Mouse (Mus musculus) forebrain, embryonic 11.5 days (tissue): ENCODE measurements at regions not wholly inside any gene's neighbourhood (a gene's known extent, or its start where the extent isn't known, plus 50 kb on each side); places are given as distances from the start of the nearest gene placed in this dataset.
A peak's percentile ranks its signal among the peaks of the same experiment; 100 is the strongest.

Source experiments
- ATAC-seq: fragments of 200-750 bp; cut with Nextera tagmentation; replicated peaks from 2 replicates; pipeline ENCODE4 v1.8.0; 2017; ENCODE audit warnings: moderate TSS enrichment; ENCODE audit not compliant: low FRiP score
- DNase-seq: peaks from one replicate; pipeline ENCODE4 v3.0.0-alpha.2; 2017; ENCODE audit warnings: low spot score
- H3K27ac ChIP-seq: fragments of 300-500 bp; sonication (generic); 2 replicates; pipeline ENCODE4 v1.5.1; 2014; ENCODE audit warnings: low read depth, low read length
- H3K27me3 ChIP-seq: fragments of 300-500 bp; sonication (generic); 2 replicates; pipeline ENCODE4 v1.6.1; 2014; ENCODE audit warnings: mild to moderate bottlenecking, low read length, mixed read lengths; ENCODE audit not compliant: control insufficient read depth, insufficient read depth
- H3K36me3 ChIP-seq: fragments of 300-500 bp; sonication (generic); 2 replicates; pipeline ENCODE4 v1.6.1; 2014; ENCODE audit warnings: mild to moderate bottlenecking, low read length, moderate library complexity, mixed read lengths; ENCODE audit not compliant: control insufficient read depth, insufficient read depth
- H3K4me1 ChIP-seq: fragments of 300-500 bp; sonication (generic); replicated peaks from 2 replicates; pipeline ENCODE4 v1.6.1; 2014; ENCODE audit warnings: low read length, mixed read lengths; ENCODE audit not compliant: control insufficient read depth, insufficient read depth
- H3K4me2 ChIP-seq: fragments of 300-500 bp; sonication (generic); 2 replicates; pipeline ENCODE4 v1.6.1; 2014; ENCODE audit warnings: low read depth, mild to moderate bottlenecking, low read length, moderate library complexity, mixed read lengths; ENCODE audit not compliant: severe bottlenecking
- H3K4me3 ChIP-seq: fragments of 300-500 bp; sonication (generic); 2 replicates; pipeline ENCODE4 v1.5.1; 2014; ENCODE audit warnings: low read depth, low read length
- H3K9ac ChIP-seq: fragments of 300-500 bp; sonication (generic); 2 replicates; pipeline ENCODE4 v1.6.1; 2014; ENCODE audit warnings: low read length
- H3K9me3 ChIP-seq: fragments of 300-500 bp; sonication (generic); 2 replicates; pipeline ENCODE4 v1.6.1; 2016; ENCODE audit warnings: low read length, mixed read lengths; ENCODE audit not compliant: control insufficient read depth
- whole genome bisulfite sequencing: fragments of 180-500 bp; shearing (Covaris S2); extraction: QIAGEN DNeasy Blood & Tissue Kit; methylation state at CpG from one replicate; pipeline ENCODE4 v1.1.7; 2014; 5-methylcytosine and 5-hydroxymethylcytosine counted together

DNA sequence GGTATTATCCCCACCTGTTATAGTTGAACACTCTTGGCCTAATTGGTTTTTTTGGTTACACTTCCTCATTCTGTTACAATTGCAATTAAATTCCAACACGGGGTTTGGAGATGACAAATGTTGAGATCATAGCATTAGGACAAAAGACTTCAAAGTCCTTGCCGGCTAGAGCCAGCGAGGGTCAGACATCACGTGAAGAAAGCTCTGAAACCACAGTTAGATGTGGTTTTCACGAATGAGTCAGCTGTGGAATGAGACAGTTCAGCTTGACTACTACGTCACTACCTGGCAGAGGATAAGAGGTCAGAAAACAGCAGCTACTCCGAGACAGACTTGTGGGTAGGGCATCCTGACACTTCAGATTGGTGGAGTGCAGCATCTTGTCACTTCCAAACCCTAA, 55.5 kb upstream of the Trio start:
- DNase-seq (no peak), ATAC-seq (no peak)
- H3K4me2 ChIP-seq = no peak overlapping the region
- WGBS = 84% methylated on average over 7 of the region's 7 CpGs
- H3K4me3 ChIP-seq = no peak overlapping the region
- H3K27me3 ChIP-seq = no peaks in the 10 kb centered on the region
- no peaks in the 10 kb centered on the region for H3K9me3 ChIP-seq
- no peak overlapping the region for H3K27ac ChIP-seq
- H3K36me3 ChIP-seq = no peaks in the 10 kb centered on the region
- no peak overlapping the region for H3K9ac ChIP-seq
- H3K4me1 ChIP-seq = no peaks in the 10 kb centered on the region

DNA sequence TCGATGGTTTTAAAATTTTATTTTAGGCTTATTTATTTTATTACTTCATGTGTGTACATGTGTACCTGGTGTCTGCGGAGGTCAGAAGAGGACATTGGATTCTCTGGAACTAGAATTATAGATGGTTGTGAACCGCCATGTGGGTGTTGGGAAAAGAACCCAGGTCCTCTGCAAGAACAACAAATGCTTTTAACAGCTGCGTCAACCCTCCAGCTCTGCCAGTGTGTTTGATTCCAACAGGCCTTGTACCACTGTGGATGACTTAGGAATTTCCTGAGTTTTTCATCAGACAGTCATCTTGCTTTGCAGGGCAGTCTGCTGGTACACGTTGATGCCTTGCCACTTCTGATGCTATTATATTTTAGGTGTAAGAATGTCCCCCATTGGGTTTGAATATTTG, 56.8 kb upstream of the Trio start:
- H3K4me2 ChIP-seq = no peak overlapping the region
- no peak overlapping the region for H3K4me3 ChIP-seq
- H3K27me3 ChIP-seq = no peaks in the 10 kb centered on the region
- ATAC-seq (no peak), DNase-seq (no peak)
- no peaks in the 10 kb centered on the region for H3K9me3 ChIP-seq
- H3K4me1 ChIP-seq = no peaks in the 10 kb centered on the region
- H3K9ac ChIP-seq = no peak overlapping the region
- H3K27ac ChIP-seq = no peak overlapping the region
- WGBS = 88% methylated on average over 5 of the region's 5 CpGs
- H3K36me3 ChIP-seq = no peaks in the 10 kb centered on the region

DNA sequence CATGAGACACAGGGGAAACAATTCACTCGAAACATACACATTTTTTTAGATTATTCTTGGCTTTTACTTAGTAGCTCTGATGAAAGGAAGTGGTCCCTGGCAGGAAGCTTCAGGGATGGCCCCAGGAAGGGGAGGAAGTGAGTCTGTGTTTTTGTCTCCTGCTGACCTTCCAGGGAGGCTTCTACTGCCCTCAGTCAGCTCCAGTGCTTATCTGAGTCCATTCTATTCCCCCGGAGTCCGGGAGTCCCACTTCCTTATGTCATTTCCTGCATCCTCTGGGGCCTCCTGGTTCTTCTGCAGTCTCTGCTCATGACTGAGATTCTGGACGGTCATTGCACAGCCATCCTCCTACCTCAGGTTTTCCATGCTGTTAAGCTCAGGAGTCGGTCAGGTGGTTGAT, 80.3 kb upstream of the Trio start:
- Histone ChIP-seq H3K4me1 (no peaks in the 10 kb centered on the region), H3K4me3 (no peak overlapping the region), H3K9ac (no peak overlapping the region), H3K9me3 (no peaks in the 10 kb centered on the region), H3K36me3 (no peaks in the 10 kb centered on the region), H3K4me2 (no peak overlapping the region), H3K27me3 (no peaks in the 10 kb centered on the region), H3K27ac (no peak overlapping the region)
- WGBS = 87% methylated on average over 5 of the region's 5 CpGs
- no peak for ATAC-seq
- DNase-seq = peak; percentile 37

DNA sequence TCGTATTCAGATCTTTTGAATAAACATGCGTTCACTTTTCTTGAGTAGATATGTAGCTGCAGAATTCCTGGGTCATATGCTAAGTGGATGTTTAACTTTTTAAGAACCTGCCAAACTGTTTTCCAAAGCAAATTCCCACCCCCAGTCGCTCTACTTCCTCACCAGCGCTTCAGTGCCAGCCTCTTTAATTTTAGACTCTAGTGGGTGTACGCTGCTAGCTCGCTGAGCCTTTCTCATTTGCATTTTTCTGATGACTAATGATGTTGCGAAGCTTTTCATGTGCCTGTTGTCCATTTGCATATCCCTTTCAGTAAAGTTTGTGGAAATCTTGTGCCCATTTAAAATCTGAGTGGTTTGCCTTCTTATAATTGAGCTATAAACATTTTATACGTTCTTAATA, 84.3 kb upstream of the Trio start:
- H3K4me1 ChIP-seq = no peaks in the 10 kb centered on the region
- H3K9me3 ChIP-seq = no peaks in the 10 kb centered on the region
- H3K27me3 ChIP-seq = no peaks in the 10 kb centered on the region
- H3K9ac ChIP-seq = no peak overlapping the region
- WGBS = 51% methylated on average over 8 of the region's 8 CpGs
- no peak overlapping the region for H3K27ac ChIP-seq
- no peak overlapping the region for H3K4me2 ChIP-seq
- no peaks in the 10 kb centered on the region for H3K36me3 ChIP-seq
- DNase-seq = peak; percentile 53
- peak; percentile 69; the same call in 1 of the 2 replicates for ATAC-seq
- no peak overlapping the region for H3K4me3 ChIP-seq

DNA sequence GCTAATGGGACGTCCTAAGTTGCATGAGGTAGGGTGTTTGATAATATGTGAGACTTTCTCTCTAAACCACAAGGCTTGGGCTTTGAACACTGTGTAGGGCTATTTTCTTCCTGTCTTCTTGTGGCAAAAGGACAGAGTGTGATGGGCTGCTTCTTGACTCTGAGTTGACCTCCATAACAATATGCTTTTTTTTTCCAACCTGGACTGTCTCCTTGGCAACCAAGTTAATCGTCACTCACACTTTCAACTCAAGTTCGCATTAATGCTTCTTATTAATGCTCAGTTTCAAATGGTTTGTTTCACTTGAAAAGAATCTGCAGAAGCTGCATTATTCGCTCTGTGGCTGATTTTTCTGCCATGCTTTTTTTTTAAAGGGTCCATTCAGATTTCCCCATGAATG, 87.8 kb upstream of the Trio start:
- Histone ChIP-seq H3K9me3 (no peaks in the 10 kb centered on the region), H3K4me1 (no peaks in the 10 kb centered on the region), H3K27ac (no peak overlapping the region), H3K4me3 (no peak overlapping the region), H3K4me2 (no peak overlapping the region), H3K27me3 (no peaks in the 10 kb centered on the region), H3K36me3 (no peaks in the 10 kb centered on the region), H3K9ac (no peak overlapping the region)
- no peak for ATAC-seq
- WGBS = 59% methylated on average over 4 of the region's 4 CpGs
- DNase-seq = no peak

DNA sequence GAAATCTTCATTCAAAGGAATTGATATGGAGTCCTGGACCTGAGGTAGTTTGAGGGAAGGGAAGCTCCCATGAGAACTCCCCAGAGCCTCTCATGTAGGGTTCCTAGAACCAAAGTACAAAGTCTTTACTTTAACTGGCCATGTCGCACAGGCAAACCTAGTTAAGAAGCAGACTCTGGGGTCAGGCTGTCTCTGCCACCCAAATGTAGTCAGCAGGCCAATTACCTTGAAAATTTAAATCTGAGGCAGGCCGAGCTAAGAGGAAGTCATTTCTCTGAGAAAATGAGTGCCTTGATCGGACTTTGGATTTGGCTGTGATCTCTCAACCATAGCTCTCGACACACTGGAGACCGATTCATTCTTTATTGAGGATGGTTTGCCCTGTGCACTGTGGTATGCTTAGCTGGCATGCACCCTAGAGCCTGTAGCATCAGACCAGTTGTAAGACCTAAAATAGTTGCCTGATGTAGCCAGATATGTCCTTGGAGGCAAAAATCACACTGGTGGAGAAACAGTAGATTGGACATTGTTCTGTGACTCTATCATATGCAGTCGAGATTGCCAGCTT, 88.6 kb upstream of the Trio start:
- ATAC-seq (no peak), DNase-seq (peak; percentile 22)
- H3K9ac ChIP-seq = no peak overlapping the region
- H3K4me1 ChIP-seq = no peaks in the 10 kb centered on the region
- H3K4me2 ChIP-seq = no peak overlapping the region
- 88% methylated on average over 6 of the region's 6 CpGs for WGBS
- no peaks in the 10 kb centered on the region for H3K27me3 ChIP-seq
- no peaks in the 10 kb centered on the region for H3K9me3 ChIP-seq
- H3K27ac ChIP-seq = no peak overlapping the region
- no peaks in the 10 kb centered on the region for H3K36me3 ChIP-seq
- no peak overlapping the region for H3K4me3 ChIP-seq

DNA sequence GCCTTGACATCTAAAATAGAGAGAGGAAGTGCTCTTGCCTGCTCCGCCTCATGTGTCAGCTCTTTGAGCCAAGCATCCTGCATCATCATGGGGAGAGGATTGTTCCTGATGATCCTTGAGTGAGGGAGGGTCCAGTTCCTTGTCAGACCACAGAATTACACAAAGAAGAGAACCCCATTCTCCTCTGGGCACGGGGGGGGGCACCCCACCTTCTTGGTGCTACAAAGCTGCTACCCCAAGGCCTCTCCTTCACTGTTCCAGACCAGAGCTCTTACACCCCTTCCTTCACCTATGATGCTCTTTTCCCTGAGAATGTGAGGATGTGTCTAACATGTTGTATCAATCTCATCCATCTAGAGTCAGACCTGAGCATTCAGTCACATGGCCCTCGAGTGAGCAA, 76.7 kb upstream of the Dnah5 start:
- no peak overlapping the region for H3K4me3 ChIP-seq
- 85% methylated on average over 3 of the region's 3 CpGs for WGBS

DNA sequence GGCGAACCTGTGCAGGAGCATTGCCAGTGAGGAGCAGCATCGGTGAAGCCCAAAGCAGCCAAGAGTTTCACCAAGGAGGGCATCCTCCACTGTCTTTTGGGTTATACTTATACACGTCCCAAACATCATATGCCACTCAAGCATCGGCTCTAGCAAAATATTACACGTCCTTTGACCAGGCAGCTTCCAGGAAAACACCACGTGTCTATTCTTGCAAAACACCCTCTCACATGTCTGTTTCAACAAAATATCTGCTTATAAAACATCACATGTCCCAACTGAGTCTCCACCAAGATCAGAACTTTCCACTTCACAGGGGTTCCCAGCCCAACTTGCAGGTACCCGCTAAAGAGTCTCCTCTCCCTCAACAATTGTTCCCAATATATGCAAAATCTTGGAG, 74.0 kb upstream of the Dnah5 start:
- Histone ChIP-seq H3K9ac (no peak overlapping the region), H3K4me1 (no peaks in the 10 kb centered on the region), H3K27me3 (no peaks in the 10 kb centered on the region), H3K4me2 (no peak overlapping the region), H3K9me3 (no peaks in the 10 kb centered on the region), H3K4me3 (no peak overlapping the region), H3K36me3 (no peaks in the 10 kb centered on the region), H3K27ac (no peak overlapping the region)
- WGBS = 93% methylated on average over 7 of the region's 7 CpGs
- no peak for ATAC-seq
- DNase-seq = no peak

More for the DNA sequence above, 76.7 kb upstream of the Dnah5 start:
- H3K27ac ChIP-seq = no peak overlapping the region
- H3K36me3 ChIP-seq = no peaks in the 10 kb centered on the region
- H3K4me1 ChIP-seq = no peaks in the 10 kb centered on the region
- no peak for ATAC-seq
- no peaks in the 10 kb centered on the region for H3K27me3 ChIP-seq
- DNase-seq = no peak
- no peaks in the 10 kb centered on the region for H3K9me3 ChIP-seq
- H3K9ac ChIP-seq = no peak overlapping the region
- no peak overlapping the region for H3K4me2 ChIP-seq

DNA sequence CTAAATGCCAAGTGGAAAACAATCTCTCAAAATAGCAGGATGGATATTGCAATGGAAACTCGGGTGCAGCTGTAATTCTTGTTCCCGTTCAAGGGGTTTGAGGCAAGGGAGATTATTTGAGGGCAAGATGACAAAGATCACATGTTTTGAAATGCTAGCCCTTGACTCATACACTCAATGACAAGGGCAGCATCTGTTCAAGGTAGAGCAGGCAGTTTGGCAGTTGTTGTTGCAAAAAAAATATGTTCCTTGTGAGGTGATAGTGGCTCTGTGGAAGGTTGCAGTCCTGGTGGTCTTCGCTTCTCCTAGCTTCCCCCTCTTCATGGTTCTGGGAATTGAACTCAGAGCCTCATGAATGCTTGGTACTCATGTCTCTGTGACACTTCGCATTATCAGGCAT, 72.0 kb upstream of the Dnah5 start:
- no peaks in the 10 kb centered on the region for H3K9me3 ChIP-seq
- WGBS = 90% methylated on average over 4 of the region's 4 CpGs
- no peak overlapping the region for H3K4me3 ChIP-seq
- no peak overlapping the region for H3K27ac ChIP-seq
- no peaks in the 10 kb centered on the region for H3K27me3 ChIP-seq
- no peak for DNase-seq
- no peak overlapping the region for H3K9ac ChIP-seq
- H3K36me3 ChIP-seq = no peaks in the 10 kb centered on the region
- no peak for ATAC-seq
- H3K4me1 ChIP-seq = no peaks in the 10 kb centered on the region
- H3K4me2 ChIP-seq = no peak overlapping the region
